Mouse (Mus musculus): ENCODE measurements around the gene Xpnpep1.

The Xpnpep1 gene

GRCm38 (mm10) chr19:52975564-52976185 lies 64.3 kb downstream of the Xpnpep1 start:
- peak; percentile 62 for DNase-seq

- no peak for DNase-seq
Measured at GRCm38 (mm10) chr19:52966339-52966738, 73.7 kb downstream of the Xpnpep1 start.

GRCm38 (mm10) chr19:52962745-52963144 lies 77.3 kb downstream of the Xpnpep1 start:
- no peak for DNase-seq

GRCm38 (mm10) chr19:52922678-52923495 lies 117.1 kb downstream of the Xpnpep1 start:
- DNase-seq = peak; percentile 8

GRCm38 (mm10) chr19:52904182-52904581 lies 135.8 kb downstream of the Xpnpep1 start:
- no peak for DNase-seq

- no peak for DNase-seq
Measured at GRCm38 (mm10) chr19:52891807-52892442, 148.1 kb downstream of the Xpnpep1 start.

Measured in thymus, postnatal 14 days (tissue).